Comparison of ENCODE assay signal across 20 mouse cellular contexts in genomic region chr16:4473231-4473630, GRCm38 (mm10). TPM values are rescaled to one million over a fixed set of nuclear protein-coding genes. Genes with fewer than 3 reads are reported as not detected.
DNase-seq lines count a peak whose midpoint lies in the region; ATAC-seq and TF ChIP-seq lines count a peak whose summit lies in the region.
"Had no signal": no experiment of that assay in that cellular context is flagged by ENCODE, and none has a peak within 500 bp of the region (broad histone marks: within the 10 kb centered on the region; RNA-seq: fewer than 3 reads in every experiment).

No protein-coding gene starts in this region.

- no peaks in the 10 kb centered on the region for H3K27me3 ChIP-seq in heart, adult 2 months (ENCODE audit: control insufficient read depth, insufficient read depth, low read length)
- H3K27me3 ChIP-seq in lung, embryonic 15.5 days = no peaks in the 10 kb centered on the region
- H3K27me3 ChIP-seq in CH12.LX (replicated peaks) = no peaks in the 10 kb centered on the region
- no peaks in the 10 kb centered on the region for H3K27me3 ChIP-seq in small intestine, adult 2 months (ENCODE audit: control insufficient read depth, insufficient read depth, low read length)
- H3K27me3 ChIP-seq: embryonic facial prominence, embryonic 12.5 days; forebrain, embryonic 12.5 days; heart, embryonic 12.5 days; neural tube, embryonic 15.5 days had no signal

- H3K27ac ChIP-seq in heart, adult 2 months = peak overlapping the region; percentile 36
- 0 out of 2 replicates have a peak overlapping the region, but pooled peaks have one; percentile 17 for H3K27ac ChIP-seq in lung, embryonic 15.5 days
- H3K27ac ChIP-seq in CH12.LX (ENCODE audit: insufficient read depth, low read depth) = peak overlapping the region; percentile 57
- H3K27ac ChIP-seq in small intestine, adult 2 months (ENCODE audit: insufficient read depth, low read depth, low read length) = peak overlapping the region; percentile 38
- H3K27ac ChIP-seq: embryonic facial prominence, embryonic 12.5 days; forebrain, embryonic 12.5 days; hindbrain, embryonic 10.5 days; midbrain, embryonic 10.5 days; neural tube, embryonic 15.5 days had no signal

- no peak for TF ChIP-seq RAD21 in CH12.LX (IDR thresholded peaks at IDR 0.05; ENCODE audit: low read depth, low read length)

- TF ChIP-seq CTCF in heart, adult 2 months (IDR thresholded peaks at IDR 0.05) = no peak
- TF ChIP-seq CTCF in CH12.LX (conservative IDR thresholded peaks at IDR 0.05 in 1 of 2, IDR thresholded peaks at IDR 0.05 in 1 of 2; ENCODE audit: low read depth in 2 of 2, low read length in 2 of 2) = no peak
- TF ChIP-seq CTCF in small intestine, adult 2 months (IDR thresholded peaks at IDR 0.05; ENCODE audit: extremely low read depth, insufficient read length, insufficient replicate concordance, low read depth, low read length) = no peak

- no peaks in the 10 kb centered on the region for H3K79me2 ChIP-seq in heart, adult 2 months (replicated peaks; ENCODE audit: control insufficient read depth, insufficient read depth, low read length)
- no peaks in the 10 kb centered on the region for H3K79me2 ChIP-seq in CH12.LX (replicated peaks; ENCODE audit: control insufficient read depth, extremely low read depth, insufficient read depth, poor library complexity, severe bottlenecking)

- TF ChIP-seq EP300 in heart, adult 2 months (IDR thresholded peaks at IDR 0.05; ENCODE audit: insufficient read depth, low read depth, low read length) = no peak
- TF ChIP-seq EP300 in CH12.LX (IDR thresholded peaks at IDR 0.05; ENCODE audit: low read length) = 0 out of 2 replicates have a peak, but pooled peaks have one; percentile 22

- H3K9ac ChIP-seq in heart, adult 2 months (ENCODE audit: low read depth, low read length) = no peak overlapping the region
- no peak overlapping the region for H3K9ac ChIP-seq in lung, embryonic 15.5 days
- H3K9ac ChIP-seq in CH12.LX (ENCODE audit: insufficient read depth, low read depth) = peak overlapping the region; percentile 27
- H3K9ac ChIP-seq: embryonic facial prominence, embryonic 12.5 days; forebrain, embryonic 12.5 days; heart, embryonic 12.5 days; neural tube, embryonic 15.5 days had no signal

- TF ChIP-seq POLR2A in heart, adult 2 months (IDR thresholded peaks at IDR 0.05; ENCODE audit: insufficient read depth, low read depth, low read length) = no peak
- no peak; the same call in 1 of the 2 replicates for TF ChIP-seq POLR2A in CH12.LX (IDR thresholded peaks at IDR 0.05; ENCODE audit: low read depth, low read length)
- TF ChIP-seq POLR2A in small intestine, adult 2 months (IDR thresholded peaks at IDR 0.05; ENCODE audit: low read depth, low read length) = no peak

- intact Hi-C loops in heart, adult 2 months (cut with DNase I) = no loop called here

- 72% methylated on average over 5 of the region's 5 CpGs for WGBS in heart, adult 2 months
- 65% methylated on average over 5 of the region's 5 CpGs for WGBS in lung, embryonic 15.5 days
- WGBS in small intestine, adult 2 months = 52% methylated on average over 5 of the region's 5 CpGs

- no peak for ATAC-seq in lung, embryonic 15.5 days (ENCODE audit: borderline replicate concordance, extremely low read depth, low FRiP score, low TSS enrichment)

- dilution Hi-C loops in CH12.LX (cut with MboI; ENCODE audit: extremely low pct_ligation_motif_present, extremely low pct_unique_long_range_greater_than_20kb, low sequenced_read_pairs) = no loop called here

- no peaks in the 10 kb centered on the region for H3K36me3 ChIP-seq in heart, adult 2 months (ENCODE audit: control insufficient read depth, insufficient read depth, low read length)
- no peaks in the 10 kb centered on the region for H3K36me3 ChIP-seq in lung, embryonic 15.5 days
- peaks cover 0 to 10% of the 10 kb centered on the region in 2 experiments for H3K36me3 ChIP-seq in CH12.LX (replicated peaks in 1 of 2; ENCODE audit: control insufficient read depth in 1 of 2, insufficient read depth in 1 of 2, low read length in 1 of 2)
- no peaks in the 10 kb centered on the region for H3K36me3 ChIP-seq in small intestine, adult 2 months (ENCODE audit: control insufficient read depth, insufficient read depth, low read length)
- H3K36me3 ChIP-seq: forebrain, embryonic 12.5 days; heart, embryonic 12.5 days; hindbrain, embryonic 10.5 days; midbrain, embryonic 10.5 days; neural tube, embryonic 15.5 days had no signal

- H3K4me1 ChIP-seq in heart, adult 2 months (ENCODE audit: control insufficient read depth, insufficient read depth, low read length) = peaks cover 2% of the 10 kb centered on the region; the same call in 1 of the 2 replicates
- peaks cover 12% of the 10 kb centered on the region; the same call in 1 of the 2 replicates for H3K4me1 ChIP-seq in lung, embryonic 15.5 days
- peaks cover 20 to 61% of the 10 kb centered on the region in 2 experiments for H3K4me1 ChIP-seq in CH12.LX (ENCODE audit: control insufficient read depth in 1 of 2, insufficient read depth in 2 of 2)
- H3K4me1 ChIP-seq in small intestine, adult 2 months (ENCODE audit: control insufficient read depth, insufficient read depth, insufficient read length, low read length) = peaks cover 7% of the 10 kb centered on the region
- H3K4me1 ChIP-seq: embryonic facial prominence, embryonic 12.5 days had no signal

- no peak overlapping the region for H3K4me2 ChIP-seq in lung, embryonic 15.5 days
- H3K4me2 ChIP-seq in CH12.LX (ENCODE audit: insufficient read depth, low read depth, poor library complexity, severe bottlenecking) = peak overlapping the region; percentile 85
- H3K4me2 ChIP-seq: embryonic facial prominence, embryonic 12.5 days; forebrain, embryonic 12.5 days; heart, embryonic 12.5 days; liver, embryonic 11.5 days; neural tube, embryonic 15.5 days had no signal

- in situ Hi-C loops in CH12.LX (cut with MboI; ENCODE audit: low pct_ligation_motif_present, low pct_unique_long_range_greater_than_20kb, low sequenced_read_pairs) = loop anchor here (5.0 kb wide), 1 partner anchor 166 kb away; no protein-coding TSS in a partner anchor

- no peak for DNase-seq in heart, adult 2 months
- no peak for DNase-seq in heart, adult 18-20 months
- no peak for DNase-seq in lung, postnatal 36 days
- peak; percentile 46 for DNase-seq in CH12.LX (ENCODE audit: extremely low read depth)
- DNase-seq in urinary bladder, postnatal 4 days (ENCODE audit: low spot score in 2 of 2) = no peak
- DNase-seq in adrenal gland, postnatal 36 days = no peak
- DNase-seq: cerebellum, adult 11 months; cerebellum, adult 9-11 months; kidney, adult 18-20 months; thymus, postnatal 25 days had no signal

- H3K4me3 ChIP-seq in heart, adult 2 months = no peak overlapping the region
- no peak overlapping the region for H3K4me3 ChIP-seq in lung, embryonic 15.5 days
- peak overlapping the region in 2 of 3 experiments; percentile 14 to 30 for H3K4me3 ChIP-seq in CH12.LX (replicated peaks in 1 of 3; ENCODE audit: low read depth in 2 of 3, low read length in 2 of 3, poor library complexity in 1 of 3)
- no peak overlapping the region for H3K4me3 ChIP-seq in small intestine, adult 2 months (ENCODE audit: low read depth, low read length)
- H3K4me3 ChIP-seq: embryonic facial prominence, embryonic 12.5 days; erythroblast, embryonic 14.5 days; forebrain, embryonic 12.5 days; heart, embryonic 12.5 days; hindbrain, embryonic 10.5 days; midbrain, embryonic 10.5 days; neural tube, embryonic 15.5 days had no signal

- no peaks in the 10 kb centered on the region for H3K9me3 ChIP-seq in lung, embryonic 15.5 days
- no peaks in the 10 kb centered on the region for H3K9me3 ChIP-seq in CH12.LX (replicated peaks; ENCODE audit: low read length)
- H3K9me3 ChIP-seq: embryonic facial prominence, embryonic 12.5 days; forebrain, embryonic 12.5 days; heart, embryonic 12.5 days; hindbrain, embryonic 10.5 days; midbrain, embryonic 10.5 days; neural tube, embryonic 15.5 days had no signal

TF ChIP-seq in CH12.LX, 34 proteins besides CTCF, POLR2A, EP300 and RAD21:
- no peak for TF ChIP-seq NELFE (IDR thresholded peaks at IDR 0.05; ENCODE audit: low read depth, low read length)
- no peak for TF ChIP-seq ZC3H11A (IDR thresholded peaks at IDR 0.05; ENCODE audit: low read depth, low read length)
- no peak for TF ChIP-seq BHLHE40 (IDR thresholded peaks at IDR 0.05; ENCODE audit: low read depth, low read length)
- TF ChIP-seq CHD1 (IDR thresholded peaks at IDR 0.05; ENCODE audit: low read depth, low read length) = no peak
- no peak for TF ChIP-seq ETS1 (conservative IDR thresholded peaks at IDR 0.05; ENCODE audit: low read depth, low read length)
- no peak for TF ChIP-seq USF1 (IDR thresholded peaks at IDR 0.05; ENCODE audit: low read depth, low read length)
- no peak for TF ChIP-seq IRF4 (IDR thresholded peaks at IDR 0.05; ENCODE audit: low read depth, low read length)
- peak; percentile 34; the same call in 1 of the 2 replicates for TF ChIP-seq MXI1 (IDR thresholded peaks at IDR 0.05; ENCODE audit: low read depth, low read length)
- TF ChIP-seq ZMIZ1 (IDR thresholded peaks at IDR 0.05; ENCODE audit: low read depth, low read length) = no peak

RNA-seq across cellular contexts. Expression of gene Adcy9, which starts 52.9 kb away (rescaled TPM):
- 10 to 100 TPM; 22.6 to 26.3 TPM for total RNA-seq in heart, adult 2 months (2021)
- polyA plus RNA-seq in heart, adult 2 months (2012; rRNA removed) = 11.1 and 17.4 TPM in 2 replicates
- 10 to 100 TPM; 21.8 to 22.3 TPM for total RNA-seq in heart, adult 18-20 months (2021)
- polyA plus RNA-seq in lung, embryonic 15.5 days (2015; fragmentation: Nextera tagmentation; extraction: Ambion mirVana) = 1.2 and 1.5 TPM in 2 replicates
- total RNA-seq in CH12.LX (2012; rRNA removed) (2.2 and 3.1 TPM in 2 replicates), CH12.LX (2014; rRNA removed) (1.0 and 1.1 TPM in 2 replicates)
- polyA plus RNA-seq in CH12.LX (2012; ENCODE audit: insufficient read length, low read depth) = 0.97 and 1.2 TPM in 2 replicates
- polyA plus RNA-seq in small intestine, adult 2 months (2012; rRNA removed) = 6.5 and 10.4 TPM in 2 replicates
- total RNA-seq in adrenal gland, postnatal 36 days (2021) = 10 to 100 TPM; 55.5 to 76.6 TPM
- polyA plus RNA-seq: erythroblast, embryonic 14.5 days had no signal

Comparison
In these comparisons a context has a peak if more than half of its experiments do, and no peak if none do; other contexts are left out.
1. H3K4me3 ChIP-seq: peak in CH12.LX (2 of 3); none in heart, adult 2 months (single experiment), lung, embryonic 15.5 days (single experiment) and small intestine, adult 2 months (single experiment).
2. RNA of gene Adcy9, which starts 52.9 kb away (total RNA-seq): 55.5 to 76.6 TPM in adrenal gland, postnatal 36 days, 22.6 to 26.3 TPM in heart, adult 2 months and 21.8 to 22.3 TPM in heart, adult 18-20 months; 1.0 to 3.1 TPM in CH12.LX; every median in the first group is over 4 times any median in the second.
3. Peak in every context shown above with its lines, with median percentiles within 50 percentile points of each other: H3K27ac ChIP-seq.